Comparison of ENCODE assay signal across 8 mouse cellular contexts in the genomic region with DNA sequence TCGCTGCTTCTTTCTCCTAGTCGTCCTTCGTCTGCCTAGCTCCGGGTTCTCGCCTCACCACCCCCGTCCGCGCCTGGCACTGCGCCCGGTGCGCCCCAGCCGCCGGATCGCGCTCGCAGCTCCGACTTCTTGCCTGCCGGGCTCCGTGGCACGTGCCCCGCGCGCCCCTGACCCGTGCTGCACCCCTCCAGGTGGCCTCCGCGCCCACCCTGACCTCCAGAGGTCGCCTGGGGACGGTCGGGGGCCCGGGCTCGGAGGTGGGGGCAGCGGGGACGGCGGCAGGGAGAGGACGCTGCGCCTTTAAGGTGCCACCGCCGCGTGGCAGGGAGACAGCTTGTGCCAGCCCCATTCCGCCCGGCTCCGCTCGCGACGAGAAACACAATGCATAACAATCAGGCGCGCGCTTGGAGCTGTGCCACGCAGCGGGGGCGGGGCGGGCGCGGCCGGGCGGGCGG. TPM values are rescaled to one million over a fixed set of nuclear protein-coding genes. Genes with fewer than 3 reads are reported as not detected.
DNase-seq lines count a peak whose midpoint lies in the region; ATAC-seq and TF ChIP-seq lines count a peak whose summit lies in the region.

No protein-coding gene starts in this region.

- no peak for ATAC-seq in heart, embryonic 14.5 days (ENCODE audit: insufficient number of reproducible peaks, insufficient read depth, low FRiP score, low read depth)
- ATAC-seq in stomach, embryonic 14.5 days (ENCODE audit: insufficient number of reproducible peaks, insufficient read depth, low FRiP score, low read depth) = no peak
- no peak for ATAC-seq in megakaryocyte-erythroid progenitor cell, adult 5-6 weeks (replicated peaks; ENCODE audit: low FRiP score, low TSS enrichment, poor library complexity, severe bottlenecking)

- H3K4me2 ChIP-seq in heart, embryonic 14.5 days (ENCODE audit: low read length) = peak overlapping the region; percentile 99
- H3K4me2 ChIP-seq in stomach, embryonic 14.5 days (replicated peaks; ENCODE audit: low read depth, low read length) = peak overlapping the region; percentile 98

- no peak for TF ChIP-seq CTCF in spleen, adult 2 months (IDR thresholded peaks at IDR 0.05; ENCODE audit: extremely low read depth, insufficient read depth, insufficient read length, insufficient replicate concordance)

- H3K27ac ChIP-seq in spleen, adult 2 months (ENCODE audit: insufficient read depth, low read length) = no peak overlapping the region
- no peak overlapping the region for H3K27ac ChIP-seq in heart, embryonic 14.5 days (replicated peaks in 1 of 2; ENCODE audit: control insufficient read depth in 1 of 2, insufficient read depth in 1 of 2, low read depth in 2 of 2, low read length in 2 of 2)
- H3K27ac ChIP-seq in stomach, embryonic 14.5 days (ENCODE audit: low read length) = no peak overlapping the region

- DNase-seq in spleen, adult 2 months (ENCODE audit: low read depth in 1 of 2, low spot score in 2 of 2) = no peak
- DNase-seq in spleen, adult 18-20 months = no peak
- DNase-seq in cerebellum, adult 9-11 months = peak; percentile 92
- DNase-seq in kidney, postnatal 36 days = peak; percentile 62 to 77
- peak; percentile 62 for DNase-seq in lung, postnatal 14 days

- H3K9ac ChIP-seq in heart, embryonic 14.5 days (ENCODE audit: low read length) = peak overlapping the region; percentile 74
- H3K9ac ChIP-seq in stomach, embryonic 14.5 days (replicated peaks; ENCODE audit: low read depth, low read length) = 0 out of 2 replicates have a peak overlapping the region, but pooled peaks have one; percentile 6

- peak overlapping the region; percentile 36; the same call in 1 of the 2 replicates for H3K4me3 ChIP-seq in spleen, adult 2 months (ENCODE audit: extremely low read depth, insufficient read depth, insufficient read length)
- peak overlapping the region; percentile 53 to 60 for H3K4me3 ChIP-seq in heart, embryonic 14.5 days (ENCODE audit: control insufficient read depth in 1 of 2, insufficient read depth in 1 of 2, low read depth in 1 of 2, low read length in 2 of 2)
- peak overlapping the region; percentile 47 for H3K4me3 ChIP-seq in stomach, embryonic 14.5 days (ENCODE audit: low read depth, low read length)

- WGBS in spleen, adult 2 months = 2% methylated on average over 45 of the region's 57 CpGs
- WGBS in heart, embryonic 14.5 days = under 1% methylated on average over 48 of the region's 57 CpGs
- WGBS in stomach, embryonic 14.5 days = under 1% methylated on average over 55 of the region's 57 CpGs

- TF ChIP-seq POLR2A in spleen, adult 2 months (IDR thresholded peaks at IDR 0.05; ENCODE audit: low read depth, low read length) = no peak

- H3K27me3 ChIP-seq in spleen, adult 2 months (ENCODE audit: control insufficient read depth, insufficient read depth, low read length) = peaks cover 29% of the 10 kb centered on the region
- H3K27me3 ChIP-seq in heart, embryonic 14.5 days (ENCODE audit: control insufficient read depth, insufficient read depth, low read length) = peaks cover 77% of the 10 kb centered on the region
- H3K27me3 ChIP-seq in stomach, embryonic 14.5 days (ENCODE audit: control insufficient read depth, insufficient read depth, low read length) = peaks cover 74% of the 10 kb centered on the region

- peaks cover 14% of the 10 kb centered on the region for H3K4me1 ChIP-seq in spleen, adult 2 months (ENCODE audit: control insufficient read depth, insufficient read depth, insufficient read length)
- peaks cover 9 to 24% of the 10 kb centered on the region in 2 experiments; a peak in 3 of 4 replicates for H3K4me1 ChIP-seq in heart, embryonic 14.5 days (ENCODE audit: control insufficient read depth in 2 of 2, insufficient read depth in 2 of 2, low read length in 2 of 2)
- H3K4me1 ChIP-seq in stomach, embryonic 14.5 days (ENCODE audit: control insufficient read depth, insufficient read depth, low read length) = peaks cover 10% of the 10 kb centered on the region

- H3K36me3 ChIP-seq in spleen, adult 2 months (ENCODE audit: control insufficient read depth, insufficient read depth, low read length) = no peaks in the 10 kb centered on the region
- no peaks in the 10 kb centered on the region for H3K36me3 ChIP-seq in heart, embryonic 14.5 days (ENCODE audit: control insufficient read depth, insufficient read depth, low read length)
- H3K36me3 ChIP-seq in stomach, embryonic 14.5 days (ENCODE audit: control insufficient read depth, insufficient read depth, low read length) = no peaks in the 10 kb centered on the region

- no peaks in the 10 kb centered on the region for H3K9me3 ChIP-seq in heart, embryonic 14.5 days (ENCODE audit: control insufficient read depth, low read length)
- H3K9me3 ChIP-seq in stomach, embryonic 14.5 days (ENCODE audit: control insufficient read depth, low read depth, low read length) = no peaks in the 10 kb centered on the region

RNA-seq across cellular contexts. Expression of a gene that starts 9.1 kb away (rescaled TPM):
- polyA plus RNA-seq in spleen, adult 2 months (2012; rRNA removed) = not detected in 2 replicates
- polyA plus RNA-seq in heart, embryonic 14.5 days (2014; fragmentation: Nextera tagmentation; extraction: Ambion mirVana) = not detected in 2 replicates
- not detected in 2 replicates for polyA plus RNA-seq in stomach, embryonic 14.5 days (2014; fragmentation: Nextera tagmentation; extraction: Ambion mirVana)
- total RNA-seq in megakaryocyte-erythroid progenitor cell, adult 5-6 weeks (2014; fragmentation: Nextera tagmentation) = not detected in 2 replicates
- not detected in 2 replicates for total RNA-seq in megakaryocyte-erythroid progenitor cell, adult 5-6 weeks (2017)

RNA-seq across cellular contexts. Expression of a gene that starts 9.7 kb away (rescaled TPM):
- 0.27 and 0.44 TPM in 2 replicates for polyA plus RNA-seq in spleen, adult 2 months (2012; rRNA removed)
- 42.2 and 48.3 TPM in 2 replicates for polyA plus RNA-seq in heart, embryonic 14.5 days (2014; fragmentation: Nextera tagmentation; extraction: Ambion mirVana)
- 8.7 and 10.7 TPM in 2 replicates for polyA plus RNA-seq in stomach, embryonic 14.5 days (2014; fragmentation: Nextera tagmentation; extraction: Ambion mirVana)
- not detected in 2 replicates for total RNA-seq in megakaryocyte-erythroid progenitor cell, adult 5-6 weeks (2014; fragmentation: Nextera tagmentation)
- total RNA-seq in megakaryocyte-erythroid progenitor cell, adult 5-6 weeks (2017) = not detected in 2 replicates

RNA-seq across cellular contexts. Expression of a gene that starts 19.6 kb away (rescaled TPM):
- polyA plus RNA-seq in spleen, adult 2 months (2012; rRNA removed) = 70.7 and 80.2 TPM in 2 replicates
- polyA plus RNA-seq in heart, embryonic 14.5 days (2014; fragmentation: Nextera tagmentation; extraction: Ambion mirVana) = 33.1 and 35.4 TPM in 2 replicates
- 42.6 and 43.7 TPM in 2 replicates for polyA plus RNA-seq in stomach, embryonic 14.5 days (2014; fragmentation: Nextera tagmentation; extraction: Ambion mirVana)
- total RNA-seq in megakaryocyte-erythroid progenitor cell, adult 5-6 weeks (2014; fragmentation: Nextera tagmentation) = 11.9 and 28.5 TPM in 2 replicates
- 10.6 and 18.2 TPM in 2 replicates for total RNA-seq in megakaryocyte-erythroid progenitor cell, adult 5-6 weeks (2017)

RNA-seq across cellular contexts. Expression of a gene that starts 45.1 kb away (rescaled TPM):
- 0.42 and 0.43 TPM in 2 replicates for polyA plus RNA-seq in spleen, adult 2 months (2012; rRNA removed)
- polyA plus RNA-seq in heart, embryonic 14.5 days (2014; fragmentation: Nextera tagmentation; extraction: Ambion mirVana) = 169 and 178 TPM in 2 replicates
- polyA plus RNA-seq in stomach, embryonic 14.5 days (2014; fragmentation: Nextera tagmentation; extraction: Ambion mirVana) = 0.27 and 0.36 TPM in 2 replicates
- total RNA-seq in megakaryocyte-erythroid progenitor cell, adult 5-6 weeks (2014; fragmentation: Nextera tagmentation) = not detected in 2 replicates
- not detected in 2 replicates for total RNA-seq in megakaryocyte-erythroid progenitor cell, adult 5-6 weeks (2017)

RNA-seq across cellular contexts. Expression of a gene that starts 47.7 kb away (rescaled TPM):
- 0.07 TPM in 1 of 2 replicates, not detected in the other for polyA plus RNA-seq in spleen, adult 2 months (2012; rRNA removed)
- 0.70 and 0.86 TPM in 2 replicates for polyA plus RNA-seq in heart, embryonic 14.5 days (2014; fragmentation: Nextera tagmentation; extraction: Ambion mirVana)
- not detected in 2 replicates for polyA plus RNA-seq in stomach, embryonic 14.5 days (2014; fragmentation: Nextera tagmentation; extraction: Ambion mirVana)
- not detected in 2 replicates for total RNA-seq in megakaryocyte-erythroid progenitor cell, adult 5-6 weeks (2014; fragmentation: Nextera tagmentation)
- total RNA-seq in megakaryocyte-erythroid progenitor cell, adult 5-6 weeks (2017) = not detected in 2 replicates

Comparison
In these comparisons a context has a peak if more than half of its experiments do, and no peak if none do; other contexts are left out.
1. DNase-seq: peak in cerebellum, adult 9-11 months (single experiment), kidney, postnatal 36 days (2 of 2) and lung, postnatal 14 days (single experiment); none in spleen, adult 2 months (0 of 2) and spleen, adult 18-20 months (0 of 2).
2. Peak in every context shown above with its lines, with median percentiles within 50 percentile points of each other: H3K4me3 ChIP-seq.